18 mouse cellular contexts compared by ENCODE assay signal in genomic region chr11:121282911-121283310, GRCm38 (mm10). TPM values are rescaled to one million over a fixed set of nuclear protein-coding genes. Genes with fewer than 3 reads are reported as not detected.
DNase-seq lines count a peak whose midpoint lies in the region; ATAC-seq and TF ChIP-seq lines count a peak whose summit lies in the region.
"Had no signal": no experiment of that assay in that cellular context is flagged by ENCODE, and none has a peak within 500 bp of the region (broad histone marks: within the 10 kb centered on the region; RNA-seq: fewer than 3 reads in every experiment).

No protein-coding gene starts in this region.

- intact Hi-C loops in gastrocnemius, adult 2 months (cut with DNase I): no loop called here
- intact Hi-C loops in left cerebral cortex, adult 2 months (cut with DNase I): no loop called here
- intact Hi-C loops in left cerebral cortex, postnatal 14 days (cut with DNase I): no loop called here

- peak; percentile 72 for ATAC-seq in intestine, embryonic 15.5 days
- ATAC-seq in megakaryocyte progenitor cell, adult 5-6 weeks (replicated peaks; ENCODE audit: poor library complexity): peak; percentile 64
- ATAC-seq: Patski had no signal

- no peaks in the 10 kb centered on the region for H3K4me1 ChIP-seq in intestine, embryonic 15.5 days (replicated peaks)
- H3K4me1 ChIP-seq: embryonic facial prominence, embryonic 13.5 days; midbrain, embryonic 10.5 days had no signal

- H3K4me3 ChIP-seq in gastrocnemius, adult 2 months: 0 out of 2 replicates have a peak overlapping the region, but pooled peaks have one; percentile 13
- no peak overlapping the region for H3K4me3 ChIP-seq in left cerebral cortex, adult 2 months
- no peak overlapping the region for H3K4me3 ChIP-seq in intestine, embryonic 15.5 days (replicated peaks)
- H3K4me3 ChIP-seq: embryonic facial prominence, embryonic 13.5 days; midbrain, embryonic 10.5 days had no signal

- 71% methylated on average over 6 of the region's 6 CpGs for WGBS in intestine, embryonic 15.5 days

- H3K9ac ChIP-seq in intestine, embryonic 15.5 days: no peak overlapping the region
- H3K9ac ChIP-seq: embryonic facial prominence, embryonic 13.5 days; hindbrain, embryonic 14.5 days had no signal

- no peaks in the 10 kb centered on the region for H3K9me3 ChIP-seq in intestine, embryonic 15.5 days
- H3K9me3 ChIP-seq: embryonic facial prominence, embryonic 13.5 days; midbrain, embryonic 10.5 days had no signal

- peak overlapping the region; percentile 61 for H3K27ac ChIP-seq in gastrocnemius, adult 2 months
- peak overlapping the region; percentile 15; the same call in 1 of the 2 replicates for H3K27ac ChIP-seq in left cerebral cortex, adult 2 months
- no peak overlapping the region for H3K27ac ChIP-seq in intestine, embryonic 15.5 days
- H3K27ac ChIP-seq: embryonic facial prominence, embryonic 13.5 days; hindbrain, embryonic 14.5 days; midbrain, embryonic 10.5 days had no signal

- no peaks in the 10 kb centered on the region for H3K27me3 ChIP-seq in intestine, embryonic 15.5 days (replicated peaks)
- H3K27me3 ChIP-seq: embryonic facial prominence, embryonic 13.5 days; Patski had no signal

- no peak for DNase-seq in gastrocnemius, adult 2 months
- no peak for DNase-seq in gastrocnemius, postnatal 10 days
- DNase-seq in left cerebral cortex, adult 2 months (ENCODE audit: extremely low spot score in 1 of 2, low spot score in 2 of 2): no peak
- DNase-seq in left cerebral cortex, postnatal 14 days (ENCODE audit: low spot score in 2 of 2): no peak
- no peak for DNase-seq in layer of hippocampus, adult 9-10 months (ENCODE audit: low spot score)
- no peak for DNase-seq in layer of hippocampus, adult 18-20 months (ENCODE audit: low spot score in 2 of 2)
- DNase-seq: cerebellum, adult 11 months; gastrocnemius, postnatal 36 days; kidney, adult 18-20 months; kidney, postnatal 25 days; lung, adult 2 months; spleen, adult 18-20 months had no signal

- no peak overlapping the region for H3K4me2 ChIP-seq in intestine, embryonic 15.5 days (replicated peaks)
- H3K4me2 ChIP-seq: embryonic facial prominence, embryonic 13.5 days; hindbrain, embryonic 14.5 days had no signal

- peaks cover 9% of the 10 kb centered on the region; the same call in 1 of the 2 replicates for H3K36me3 ChIP-seq in intestine, embryonic 15.5 days

- no peak for TF ChIP-seq CTCF in gastrocnemius, adult 2 months (IDR thresholded peaks at IDR 0.05)
- TF ChIP-seq CTCF in left cerebral cortex, adult 2 months (IDR thresholded peaks at IDR 0.05): no peak

RNA-seq across cellular contexts. Expression of gene Foxk2, which starts 23.1 kb away (rescaled TPM):
- total RNA-seq in gastrocnemius, adult 2 months (2021): 10 to 100 TPM; 30.1 to 32.9 TPM
- total RNA-seq in gastrocnemius, postnatal 10 days (2021): 10 to 100 TPM; 23.4 to 29.1 TPM
- total RNA-seq in left cerebral cortex, adult 2 months (2021): 10 to 100 TPM; 84.0 to 86.5 TPM
- 100 to 1,000 TPM; 115 TPM for total RNA-seq in left cerebral cortex, postnatal 14 days (2021)
- 6.3 and 6.6 TPM in 2 replicates for polyA plus RNA-seq in intestine, embryonic 15.5 days (2015; fragmentation: Nextera tagmentation; extraction: Ambion mirVana)
- total RNA-seq in megakaryocyte progenitor cell, adult 5-6 weeks (2015): 24.8 and 28.9 TPM in 2 replicates
- total RNA-seq in megakaryocyte progenitor cell, adult 5-6 weeks (2017): 20.9 and 23.1 TPM in 2 replicates
- 10 to 100 TPM; 76.9 to 78.0 TPM for total RNA-seq in layer of hippocampus, adult 18-20 months (2021)

RNA-seq across cellular contexts. Expression of gene Narf, which starts 45.9 kb away (rescaled TPM):
- total RNA-seq in gastrocnemius, adult 2 months (2021): 100 to 1,000 TPM; 106 to 133 TPM
- 10 to 100 TPM; 36.5 to 41.6 TPM for total RNA-seq in gastrocnemius, postnatal 10 days (2021)
- 10 to 100 TPM; 39.2 to 48.9 TPM for total RNA-seq in left cerebral cortex, adult 2 months (2021)
- total RNA-seq in left cerebral cortex, postnatal 14 days (2021): 10 to 100 TPM; 67.4 to 70.7 TPM
- polyA plus RNA-seq in intestine, embryonic 15.5 days (2015; fragmentation: Nextera tagmentation; extraction: Ambion mirVana): 42.2 TPM in 2 replicates
- 11.3 and 11.9 TPM in 2 replicates for total RNA-seq in megakaryocyte progenitor cell, adult 5-6 weeks (2015)
- total RNA-seq in megakaryocyte progenitor cell, adult 5-6 weeks (2017): 21.0 and 23.9 TPM in 2 replicates
- total RNA-seq in layer of hippocampus, adult 18-20 months (2021): 10 to 100 TPM; 43.6 to 44.6 TPM

RNA-seq across cellular contexts. Expression of gene Cybc1, which starts 53.8 kb away (rescaled TPM):
- 1 to 10 TPM; 3.3 to 3.6 TPM for total RNA-seq in gastrocnemius, adult 2 months (2021)
- total RNA-seq in gastrocnemius, postnatal 10 days (2021): 1 to 10 TPM; 6.3 to 7.2 TPM
- total RNA-seq in left cerebral cortex, adult 2 months (2021): 10 to 100 TPM; 22.0 to 23.3 TPM
- total RNA-seq in left cerebral cortex, postnatal 14 days (2021): 10 to 100 TPM; 21.1 to 23.8 TPM
- 31.2 and 33.2 TPM in 2 replicates for polyA plus RNA-seq in intestine, embryonic 15.5 days (2015; fragmentation: Nextera tagmentation; extraction: Ambion mirVana)
- total RNA-seq in megakaryocyte progenitor cell, adult 5-6 weeks (2015): 39.6 and 42.2 TPM in 2 replicates
- total RNA-seq in megakaryocyte progenitor cell, adult 5-6 weeks (2017): 34.5 and 40.0 TPM in 2 replicates
- 10 to 100 TPM; 25.3 to 27.2 TPM for total RNA-seq in layer of hippocampus, adult 18-20 months (2021)
